Mouse (Mus musculus): ENCODE data around the gene Tbc1d5. TPM values are rescaled to one million over a fixed set of nuclear protein-coding genes. Genes with fewer than 3 reads are reported as not detected.

Tbc1d5 gene
- total RNA-seq, 2 experiments from 2014 or later: 27.8 to 31.1 TPM

DNA sequence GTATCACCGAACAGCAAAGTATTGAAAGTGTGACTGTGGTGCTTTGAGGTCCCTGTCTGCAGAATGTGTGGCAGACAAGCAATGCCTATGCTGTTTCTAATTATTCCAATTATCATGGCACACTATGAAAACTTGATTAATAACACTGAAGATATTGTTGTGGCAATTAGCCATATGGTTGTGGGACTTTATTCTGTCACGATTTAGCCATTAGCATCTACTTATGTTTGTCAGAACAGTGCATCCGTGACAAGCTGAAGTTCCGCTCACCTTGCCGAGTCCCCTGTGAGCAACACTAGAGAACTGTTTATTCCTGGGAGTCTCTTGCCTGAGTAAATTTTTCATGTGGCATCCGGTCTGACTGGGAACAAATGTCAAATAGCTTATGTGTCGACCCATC lies 281.3 kb downstream of the Tbc1d5 start:
- no peak for DNase-seq (ENCODE audit: low spot score in 2 of 2)

DNA sequence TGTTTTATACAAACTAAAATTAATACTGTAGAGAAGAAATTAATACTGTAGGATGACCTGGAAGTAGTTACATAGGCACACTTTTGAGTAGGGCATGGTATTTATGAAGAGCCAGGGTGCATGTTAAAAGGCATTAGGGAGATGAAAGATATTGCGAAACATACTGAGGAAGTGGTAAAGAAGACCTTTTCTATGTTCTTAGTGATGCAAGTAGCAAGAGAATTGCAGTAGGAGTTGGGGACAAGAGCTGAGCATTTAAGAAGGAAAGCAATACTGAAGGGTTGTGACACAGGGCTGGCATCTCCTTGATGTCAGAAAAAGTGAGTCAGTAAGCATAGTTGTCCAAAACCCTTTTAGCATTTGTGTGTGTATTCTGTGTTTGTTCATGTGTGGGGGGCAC lies 289.7 kb downstream of the Tbc1d5 start:
- DNase-seq (ENCODE audit: low spot score in 2 of 2): no peak

DNA sequence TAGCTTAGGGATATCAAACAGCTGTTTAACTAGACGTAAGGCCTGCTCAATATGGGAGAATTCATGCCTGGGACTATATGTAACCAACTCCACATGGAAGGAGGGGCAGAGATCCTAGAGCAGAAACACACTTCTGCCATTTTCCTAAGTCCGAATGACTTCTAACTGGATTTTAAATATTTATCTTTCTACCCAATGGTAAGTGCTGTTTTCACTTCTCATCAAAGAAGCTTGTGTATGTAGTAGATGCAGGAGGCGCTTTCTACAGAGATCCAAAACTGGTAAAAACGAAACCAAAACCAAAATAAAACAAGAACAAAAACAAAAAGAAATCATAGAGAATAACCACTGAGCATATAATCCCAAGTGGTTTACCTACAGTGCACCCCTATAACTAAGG lies 299.2 kb downstream of the Tbc1d5 start:
- DNase-seq (ENCODE audit: low spot score in 2 of 2): no peak

DNA sequence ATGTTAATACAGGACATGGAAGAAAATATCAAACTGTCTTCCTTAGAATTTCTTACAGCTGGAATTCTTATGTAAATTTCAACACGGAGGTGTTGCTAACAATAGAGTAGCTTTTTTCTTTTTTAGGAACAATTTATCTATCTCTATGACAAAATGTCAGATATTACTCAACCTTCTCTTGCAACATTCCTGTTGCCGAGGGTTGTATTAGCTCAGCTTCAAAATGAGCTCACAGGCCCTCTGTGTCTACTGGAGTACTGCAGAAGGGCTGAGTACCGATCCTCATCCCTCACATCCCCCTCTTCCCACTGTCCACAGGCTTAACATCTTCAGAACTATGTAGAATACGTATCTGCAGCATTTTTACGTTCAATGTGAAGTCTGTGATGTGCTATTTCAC lies 302.7 kb downstream of the Tbc1d5 start:
- no peak for DNase-seq (ENCODE audit: low spot score in 2 of 2)

DNA sequence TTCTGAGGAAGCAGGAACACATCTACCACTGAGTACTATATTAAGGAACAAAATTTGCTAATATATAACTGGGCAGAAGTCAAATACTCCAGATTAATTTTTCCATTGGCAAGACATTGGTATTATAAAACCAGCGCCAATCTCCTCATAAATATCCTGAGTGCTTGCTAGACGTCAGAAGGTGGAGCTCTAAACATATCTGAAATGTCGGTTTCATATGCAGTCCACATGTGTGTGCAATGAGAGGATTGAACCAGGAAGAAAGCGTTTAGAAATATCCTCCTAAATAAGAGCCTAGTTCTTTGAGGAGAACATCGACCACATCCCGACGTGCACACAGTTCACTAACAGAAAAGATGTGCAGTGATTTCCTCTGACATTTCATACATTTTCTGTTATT lies 305.1 kb downstream of the Tbc1d5 start:
- DNase-seq (ENCODE audit: low spot score in 2 of 2): no peak

DNA sequence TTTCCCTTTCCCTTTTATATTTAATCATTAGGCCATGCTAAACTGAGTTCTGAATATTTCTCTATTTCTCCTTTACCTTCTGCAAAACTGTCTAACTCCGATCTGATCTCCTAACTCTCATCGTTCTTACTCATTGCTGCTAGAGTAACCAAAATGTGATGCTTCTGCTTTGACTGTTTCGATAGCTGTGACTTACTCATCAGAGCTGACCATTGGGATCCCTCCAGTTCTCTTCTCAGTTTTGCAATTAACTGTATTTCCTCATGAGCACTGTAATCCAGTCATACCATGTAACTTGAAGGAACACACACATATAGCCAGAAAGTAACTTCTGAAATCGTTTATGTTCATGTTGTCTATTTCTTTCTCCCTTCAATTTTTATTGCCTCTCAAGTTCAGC lies 306.6 kb downstream of the Tbc1d5 start:
- no peak for DNase-seq (ENCODE audit: low spot score in 2 of 2)

DNA sequence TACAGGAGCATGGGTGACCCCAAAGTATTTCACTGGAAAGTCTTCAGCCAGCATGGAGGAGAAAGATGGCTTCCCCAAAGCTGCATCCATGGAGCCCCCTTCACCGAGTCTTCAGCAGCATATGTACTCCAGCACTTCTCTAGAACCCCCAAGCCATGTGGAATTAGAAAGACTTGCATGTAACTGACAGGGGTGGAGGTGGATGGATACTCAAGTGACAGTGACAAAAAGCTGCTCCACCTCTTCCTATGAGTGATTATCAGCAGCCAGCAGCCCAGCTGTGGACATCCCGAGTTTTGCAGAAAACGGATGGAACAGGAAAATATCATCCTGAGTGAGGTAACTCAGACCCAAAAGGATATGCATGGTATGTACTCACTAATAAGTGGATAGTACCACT lies 311.9 kb downstream of the Tbc1d5 start:
- DNase-seq (ENCODE audit: low spot score in 2 of 2): no peak

DNA sequence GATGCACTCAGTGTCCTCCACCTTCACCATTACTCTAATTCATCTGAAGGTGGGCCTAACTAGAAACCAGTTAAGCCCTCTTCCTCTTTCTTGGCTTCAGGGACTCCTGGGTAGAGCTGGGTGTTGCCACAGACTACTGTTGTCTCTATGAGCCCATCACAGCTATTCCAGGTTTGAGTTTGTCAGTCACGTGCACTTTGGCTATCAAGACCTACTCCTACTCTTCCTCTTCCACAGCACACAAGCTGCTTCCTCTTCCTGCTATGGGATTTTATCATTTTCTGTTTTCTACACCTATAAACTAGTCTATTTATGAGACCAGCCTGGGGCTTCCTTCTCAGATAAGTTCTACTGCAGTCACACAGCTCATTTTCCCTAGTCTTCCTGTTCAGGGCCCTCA lies 314.4 kb downstream of the Tbc1d5 start:
- DNase-seq (ENCODE audit: low spot score in 2 of 2): no peak

DNA sequence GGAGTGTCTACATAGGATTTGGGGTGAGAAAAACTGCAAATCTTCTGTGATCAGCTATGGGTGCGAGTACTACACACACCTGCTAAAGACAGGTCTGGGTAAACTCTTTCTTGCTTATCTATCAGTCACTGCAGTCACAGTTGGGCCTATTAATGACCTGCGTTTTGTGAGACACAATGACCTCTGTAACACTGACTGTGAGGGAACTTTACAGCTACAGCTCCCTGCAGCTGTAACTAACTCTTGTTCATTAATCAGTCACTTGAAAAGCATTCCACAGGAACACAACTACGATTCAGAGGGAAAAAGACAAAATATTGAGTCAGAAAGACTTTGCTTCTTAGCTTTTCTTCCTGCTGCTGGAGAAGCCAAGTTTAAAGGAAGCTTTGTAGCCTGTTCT lies 325.9 kb downstream of the Tbc1d5 start:
- no peak for DNase-seq (ENCODE audit: low spot score in 2 of 2)

DNA sequence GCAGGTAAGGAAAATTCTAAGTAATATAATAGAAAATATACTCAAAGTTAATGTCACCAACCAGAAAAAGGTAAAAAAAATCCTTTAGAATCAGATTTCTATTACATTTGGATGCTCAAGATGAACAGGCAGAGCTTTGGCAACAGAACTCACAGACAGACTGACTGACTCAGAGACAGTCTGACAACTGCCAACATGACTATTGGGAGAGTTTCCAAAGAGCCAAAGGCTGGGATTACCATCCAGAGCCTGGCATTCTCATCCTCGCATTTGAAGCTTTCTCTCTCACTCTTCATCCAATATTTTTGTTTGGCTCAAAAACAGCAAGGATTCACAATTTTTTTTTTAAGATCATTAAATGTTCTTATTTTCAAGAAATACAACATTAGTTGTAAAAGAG lies 327.8 kb downstream of the Tbc1d5 start:
- no peak for DNase-seq (ENCODE audit: low spot score in 2 of 2)

DNA sequence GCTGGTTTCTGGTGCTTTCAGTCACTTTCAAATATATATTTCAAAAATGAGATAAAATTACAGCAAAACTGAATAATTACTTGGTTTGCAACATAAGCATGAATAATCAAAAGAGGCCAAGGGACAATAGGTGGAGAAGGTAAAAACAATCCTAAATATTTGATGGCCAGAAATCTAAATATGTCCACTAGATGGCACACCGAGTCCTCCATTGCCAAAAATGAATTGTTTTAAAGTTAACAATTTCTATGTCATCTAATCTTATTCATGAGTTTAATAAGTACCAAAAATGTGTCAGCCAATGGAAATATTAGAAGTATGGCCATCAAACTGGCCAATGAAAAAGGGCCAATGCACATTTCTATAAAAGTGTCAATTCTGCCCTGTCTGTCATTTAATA lies 365.1 kb downstream of the Tbc1d5 start:
- no peak for DNase-seq (ENCODE audit: low spot score in 2 of 2)

DNA sequence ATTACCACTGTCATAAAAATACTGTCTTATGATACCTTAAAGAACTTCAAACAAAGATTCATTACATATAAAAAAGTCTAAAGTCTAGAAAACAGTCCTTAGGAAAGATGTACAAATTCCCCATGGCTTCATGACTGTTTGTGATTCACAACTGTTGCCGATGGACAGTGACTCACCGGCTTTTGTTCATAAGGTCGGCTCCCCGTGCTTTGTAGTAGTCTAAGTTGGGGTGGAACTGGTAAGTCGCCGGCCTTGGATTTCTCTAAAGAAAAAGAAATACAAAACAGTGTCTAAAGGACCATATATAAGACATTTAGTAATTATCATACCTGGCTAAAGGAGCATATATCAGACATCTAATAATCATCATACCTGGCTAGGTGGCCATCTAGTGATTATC lies 365.6 kb downstream of the Tbc1d5 start:
- no peak for DNase-seq (ENCODE audit: low spot score in 2 of 2)

DNA sequence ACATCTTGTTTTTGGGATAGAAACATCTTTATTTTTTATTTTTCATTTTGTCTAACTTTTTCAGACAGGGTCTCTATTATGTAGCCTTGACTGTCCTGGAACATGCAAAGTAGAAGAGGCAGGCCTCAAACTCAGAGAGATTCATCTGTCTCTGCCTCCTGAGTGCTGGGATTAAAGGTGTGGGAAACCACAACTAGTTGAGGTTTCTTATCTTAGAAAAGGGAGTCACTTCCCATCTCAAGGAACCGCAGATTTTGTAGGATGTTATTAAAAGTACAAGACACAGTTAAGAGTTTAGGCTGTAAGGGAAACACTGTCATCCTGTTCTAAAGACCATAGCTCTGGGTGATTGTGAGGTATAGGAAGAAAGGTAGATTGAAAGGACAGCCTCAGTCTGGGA lies 373.5 kb downstream of the Tbc1d5 start:
- no peak for DNase-seq (ENCODE audit: low spot score in 2 of 2)

DNA sequence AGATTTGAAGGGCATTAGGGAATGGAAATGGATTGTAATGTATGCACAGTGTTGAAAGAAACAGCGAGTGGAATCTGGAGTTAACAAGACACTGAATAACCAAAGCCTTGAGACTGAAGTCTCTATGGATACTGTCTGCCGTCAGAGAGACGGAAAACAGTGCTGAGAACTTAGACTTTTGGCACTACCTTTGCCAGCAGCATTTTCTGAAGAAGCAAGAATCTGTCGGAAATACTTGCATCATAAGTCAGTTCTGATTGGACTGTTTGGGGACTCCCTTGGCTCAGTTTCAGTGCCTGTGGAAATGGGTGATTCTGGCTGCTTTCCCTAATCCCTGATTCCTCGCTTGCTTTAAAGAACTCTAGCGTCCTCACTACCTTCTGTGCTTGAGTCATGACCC lies 375.9 kb downstream of the Tbc1d5 start:
- DNase-seq (ENCODE audit: low spot score in 2 of 2): no peak

DNA sequence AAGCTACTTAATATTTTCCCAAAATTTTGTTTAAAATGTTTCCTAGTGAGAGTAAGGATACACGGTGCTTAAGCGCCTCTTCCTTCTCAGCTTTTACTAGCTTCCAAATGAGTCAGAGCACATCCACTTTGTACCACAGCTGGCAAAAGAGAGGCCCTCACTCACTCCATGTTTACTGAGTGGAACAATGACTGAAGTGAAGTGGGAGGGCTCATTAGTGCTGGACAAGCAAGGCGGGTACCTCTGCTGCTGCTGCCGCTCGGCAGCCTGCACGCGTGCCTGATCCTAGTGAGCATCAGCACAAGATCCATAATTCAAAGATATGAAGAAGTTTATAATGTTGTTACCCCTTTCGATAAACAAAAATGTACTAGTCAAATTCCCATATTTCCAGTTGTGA lies 376.8 kb downstream of the Tbc1d5 start:
- no peak for DNase-seq (ENCODE audit: low spot score in 2 of 2)

DNA sequence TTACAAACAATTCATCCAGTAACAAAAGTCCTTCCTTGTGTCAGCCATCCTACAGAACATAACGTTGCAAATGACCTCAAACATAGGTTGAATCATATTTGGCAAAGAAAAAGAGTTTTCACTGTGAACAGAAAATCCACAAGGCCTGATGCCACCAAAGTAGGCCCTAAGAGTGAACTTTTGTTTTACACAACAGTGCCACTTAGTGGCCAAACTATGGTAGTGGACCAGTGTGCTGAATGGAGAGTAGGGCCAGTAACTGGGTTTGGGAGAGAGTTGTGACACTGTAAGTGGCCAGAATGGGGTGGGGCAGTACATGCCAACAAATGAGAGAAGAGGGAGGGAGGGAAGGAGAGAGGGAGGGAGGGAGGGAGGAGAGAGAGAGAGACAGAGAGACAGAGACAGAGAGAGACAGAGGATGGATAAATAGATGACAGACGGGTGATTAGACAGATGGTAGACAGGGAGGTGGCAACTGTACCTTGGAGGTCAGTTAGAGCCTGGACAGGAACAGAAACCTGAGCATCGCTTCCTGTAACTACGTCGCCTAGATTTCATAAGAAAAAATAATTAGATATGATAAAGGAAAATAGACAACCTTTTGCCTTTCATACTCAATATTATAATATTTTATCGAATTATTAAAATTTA lies 383.6 kb downstream of the Tbc1d5 start:
- no peak for DNase-seq (ENCODE audit: low spot score in 2 of 2)

DNA sequence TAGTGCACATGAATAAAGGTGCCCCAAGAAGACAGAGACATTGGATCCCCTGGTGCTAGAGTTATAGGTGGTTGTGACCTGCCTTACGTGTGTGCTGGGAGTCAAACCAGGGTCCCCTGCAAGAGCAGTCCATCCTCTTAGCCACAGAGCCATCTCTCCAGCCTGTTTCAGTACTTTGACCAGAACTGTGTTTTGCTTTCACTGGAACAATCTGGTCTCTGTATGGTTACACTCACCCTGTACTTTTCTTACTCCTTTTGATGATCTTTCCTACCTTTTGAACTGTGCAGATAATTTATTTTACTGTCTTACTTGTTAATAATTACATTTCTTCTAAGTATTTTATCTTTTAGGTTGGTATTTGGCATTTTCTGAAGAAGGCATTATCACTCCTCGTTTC lies 387.5 kb downstream of the Tbc1d5 start:
- DNase-seq (ENCODE audit: low spot score in 2 of 2): no peak

DNA sequence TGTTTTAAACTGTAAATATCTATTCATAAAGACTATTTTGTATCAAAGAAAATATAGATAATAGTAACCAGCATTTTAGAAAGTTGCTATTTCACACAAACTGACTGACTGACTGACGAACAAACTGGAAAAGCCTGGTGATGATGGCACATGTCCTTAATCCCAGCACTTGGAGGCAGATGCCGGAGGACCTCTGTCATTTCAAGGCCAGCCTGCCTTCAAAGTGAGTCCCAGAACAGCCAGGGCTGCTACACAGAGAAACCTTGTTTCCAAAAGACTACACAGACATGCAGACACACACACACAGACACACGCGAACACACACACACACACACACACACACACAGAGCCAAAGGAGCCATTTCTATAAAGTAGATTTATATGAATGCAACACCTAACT lies 390.3 kb downstream of the Tbc1d5 start:
- DNase-seq (ENCODE audit: low spot score in 2 of 2): no peak

DNA sequence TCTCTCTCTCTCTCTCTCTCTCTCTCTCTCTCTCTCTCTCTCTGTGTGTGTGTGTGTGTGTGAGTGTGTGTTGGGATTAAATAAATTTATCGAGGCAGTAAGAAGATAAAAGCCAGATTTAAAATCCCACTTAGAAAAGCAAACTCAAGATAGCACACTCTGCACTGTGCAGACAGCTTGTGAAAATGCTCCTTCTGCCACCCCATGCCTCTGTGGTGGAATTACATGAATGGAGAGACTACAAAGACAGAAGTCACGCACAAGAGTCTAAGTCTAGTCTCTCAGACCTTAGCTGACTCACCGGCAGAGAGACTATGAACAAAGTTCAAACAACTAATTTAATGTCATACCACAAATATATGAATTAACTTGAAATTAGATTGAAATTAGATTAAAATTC lies 403.9 kb downstream of the Tbc1d5 start:
- no peak for DNase-seq (ENCODE audit: low spot score in 2 of 2)

DNA sequence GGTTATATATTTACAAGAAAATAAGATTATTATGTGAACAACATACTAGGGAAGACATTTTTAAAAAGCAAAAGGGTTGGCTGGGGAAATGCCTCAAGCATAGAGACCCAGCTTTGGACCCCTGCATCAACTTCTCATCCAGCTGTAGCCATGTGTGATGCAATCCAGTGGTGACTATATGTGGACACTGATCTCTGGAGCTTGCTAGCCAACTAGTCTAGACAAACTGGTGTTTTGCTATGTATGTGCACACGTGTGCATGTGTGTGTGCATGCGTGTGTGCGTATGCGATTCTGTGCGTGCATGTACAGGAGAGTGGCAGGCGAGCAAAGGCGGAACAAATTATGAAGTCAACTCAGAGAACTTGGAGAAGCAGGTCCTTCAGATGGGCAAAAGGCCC lies 414.8 kb downstream of the Tbc1d5 start:
- DNase-seq (ENCODE audit: low spot score in 2 of 2): no peak

DNA sequence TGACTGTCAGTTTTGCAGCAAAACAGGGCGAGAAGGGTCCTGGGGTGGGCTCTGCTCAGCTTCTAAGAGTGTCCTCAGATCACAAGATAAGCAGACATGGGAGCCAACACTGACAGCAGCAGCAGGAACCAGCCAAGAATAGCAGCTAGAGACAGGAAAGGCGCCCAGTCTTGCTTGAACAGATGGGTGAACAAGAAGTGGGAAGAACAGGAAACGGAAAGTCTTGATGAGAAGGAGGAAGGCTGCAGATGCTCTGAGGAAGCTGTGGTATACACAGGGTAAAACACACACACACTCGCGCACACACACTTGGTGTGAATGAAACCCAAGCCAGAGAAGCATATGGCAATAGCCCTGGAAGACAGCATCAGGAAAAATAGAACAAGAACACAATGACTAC lies 415.7 kb downstream of the Tbc1d5 start:
- DNase-seq (ENCODE audit: low spot score in 2 of 2): no peak

DNA sequence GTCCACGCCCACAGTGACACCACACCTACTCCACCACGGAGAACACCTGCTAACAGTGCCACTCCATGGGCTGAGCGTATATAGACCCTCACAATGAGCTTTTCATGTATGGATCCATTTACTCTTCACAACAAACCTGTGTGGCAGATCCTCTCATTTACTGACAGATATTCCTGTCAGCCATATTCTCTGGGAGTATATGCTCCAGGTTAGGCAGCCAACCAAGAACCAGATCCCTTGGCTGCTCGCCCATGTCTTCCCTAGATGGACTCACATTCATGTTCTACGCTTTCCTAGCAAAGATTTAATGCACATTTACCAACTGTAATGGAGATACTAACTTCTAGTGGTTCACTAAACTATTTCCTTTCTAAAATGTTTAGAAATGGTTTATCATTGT lies 416.9 kb downstream of the Tbc1d5 start:
- no peak for DNase-seq (ENCODE audit: low spot score in 2 of 2)

DNA sequence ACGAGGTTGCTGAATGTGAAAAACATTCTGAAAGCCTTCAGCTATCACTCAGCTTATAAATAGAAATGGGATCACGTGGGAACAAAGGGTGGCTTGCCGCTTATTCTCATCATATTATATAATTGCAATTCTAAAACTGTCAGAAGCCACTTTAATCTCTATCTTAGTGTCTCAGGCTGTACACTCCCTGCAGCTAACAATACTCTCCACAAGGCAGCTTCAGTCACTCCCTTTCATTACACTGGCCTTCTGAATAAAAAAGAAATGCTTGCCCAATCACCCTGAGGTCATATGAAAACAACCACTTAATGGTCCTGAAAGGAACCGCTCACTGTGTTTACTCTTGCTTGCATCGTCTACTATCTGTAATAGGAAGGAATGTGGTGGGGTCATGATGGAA lies 418.1 kb downstream of the Tbc1d5 start:
- no peak for DNase-seq (ENCODE audit: low spot score in 2 of 2)
